Mouse (Mus musculus): Measurements from ENCODE around the gene Tpi1. TPM values are rescaled to one million over a fixed set of nuclear protein-coding genes. Genes with fewer than 3 reads are reported as not detected.

Tpi1 gene
- 318 and 333 TPM in 2 replicates for polyA plus RNA-seq (2012; rRNA removed)

GRCm38 (mm10) chr6:124813933-124814332 lies at the start of gene Tpi1:
Gene Tpi1, minus strand, starts transcription at chr6:124814296.
- no peak for TF ChIP-seq CTCF (IDR thresholded peaks at IDR 0.05; ENCODE audit: borderline replicate concordance, extremely low read depth, insufficient read depth, insufficient read length)
- peak; percentile 76; the same call in 1 of the 2 replicates for TF ChIP-seq POLR2A (IDR thresholded peaks at IDR 0.05; ENCODE audit: borderline replicate concordance, extremely low read depth, insufficient read depth, insufficient read length, poor library complexity, severe bottlenecking)
- DNase-seq (ENCODE audit: low read depth), result peak; percentile 95

- TF ChIP-seq POLR2A (IDR thresholded peaks at IDR 0.05; ENCODE audit: borderline replicate concordance, extremely low read depth, insufficient read depth, insufficient read length, poor library complexity, severe bottlenecking), result no peak
- no peak for TF ChIP-seq CTCF (IDR thresholded peaks at IDR 0.05; ENCODE audit: borderline replicate concordance, extremely low read depth, insufficient read depth, insufficient read length)
- no peak for DNase-seq (ENCODE audit: low read depth)
Observed at GRCm38 (mm10) chr6:124863125-124863657, 49.1 kb upstream of the Tpi1 start.

GRCm38 (mm10) chr6:124862406-124863124 lies 48.5 kb upstream of the Tpi1 start:
- TF ChIP-seq CTCF (IDR thresholded peaks at IDR 0.05; ENCODE audit: borderline replicate concordance, extremely low read depth, insufficient read depth, insufficient read length) (no peak), POLR2A (IDR thresholded peaks at IDR 0.05; ENCODE audit: borderline replicate concordance, extremely low read depth, insufficient read depth, insufficient read length, poor library complexity, severe bottlenecking) (no peak)
- DNase-seq (ENCODE audit: low read depth), result peak; percentile 60

- no peak for DNase-seq (ENCODE audit: low read depth)
- TF ChIP-seq POLR2A (IDR thresholded peaks at IDR 0.05; ENCODE audit: borderline replicate concordance, extremely low read depth, insufficient read depth, insufficient read length, poor library complexity, severe bottlenecking), result no peak
- no peak for TF ChIP-seq CTCF (IDR thresholded peaks at IDR 0.05; ENCODE audit: borderline replicate concordance, extremely low read depth, insufficient read depth, insufficient read length)
Observed at GRCm38 (mm10) chr6:124861802-124862201, 47.7 kb upstream of the Tpi1 start.

DNA sequence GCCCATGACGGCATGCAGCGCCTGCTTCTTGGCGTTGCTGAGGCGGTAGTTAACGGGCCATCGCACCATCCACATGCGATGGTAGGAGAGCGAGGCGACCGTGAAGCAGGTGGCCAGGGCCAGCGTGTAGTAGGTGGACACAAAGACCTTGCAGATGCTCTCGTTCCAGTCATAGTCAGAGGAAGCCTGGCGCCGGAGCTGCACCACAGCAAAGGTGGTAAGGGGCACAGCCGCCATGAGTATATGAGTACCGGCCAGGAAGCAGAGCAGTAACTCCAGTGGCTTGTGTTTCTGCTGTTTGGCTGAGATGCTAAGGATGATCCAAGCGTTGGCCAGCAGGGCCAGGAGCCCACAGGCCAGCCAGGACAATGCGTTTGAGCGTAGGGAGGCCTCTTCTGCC lies 47.2 kb upstream of the Tpi1 start:
- TF ChIP-seq POLR2A (IDR thresholded peaks at IDR 0.05; ENCODE audit: borderline replicate concordance, extremely low read depth, insufficient read depth, insufficient read length, poor library complexity, severe bottlenecking) (no peak), CTCF (IDR thresholded peaks at IDR 0.05; ENCODE audit: borderline replicate concordance, extremely low read depth, insufficient read depth, insufficient read length) (no peak)

DNA sequence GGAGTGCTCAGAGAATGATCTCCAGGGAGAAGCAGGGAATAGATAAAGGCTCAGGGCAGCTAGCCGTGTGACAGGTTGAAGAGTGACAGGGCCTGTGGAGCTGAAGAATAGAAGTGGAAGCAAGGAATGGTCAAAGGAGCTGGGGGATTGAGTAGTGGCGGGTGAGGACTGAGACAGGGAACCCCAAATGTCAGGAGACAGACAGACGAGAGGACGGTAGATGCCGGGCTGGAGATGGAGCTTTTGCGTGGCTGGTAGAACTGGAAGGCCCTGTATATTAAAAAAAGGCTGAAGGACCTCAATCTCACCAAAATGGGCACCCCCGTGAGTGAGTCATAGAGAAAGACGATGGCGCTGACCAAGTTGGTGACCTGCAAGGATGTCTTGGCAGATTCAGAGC lies 46.4 kb upstream of the Tpi1 start:
- TF ChIP-seq POLR2A (IDR thresholded peaks at IDR 0.05; ENCODE audit: borderline replicate concordance, extremely low read depth, insufficient read depth, insufficient read length, poor library complexity, severe bottlenecking) (no peak), CTCF (IDR thresholded peaks at IDR 0.05; ENCODE audit: borderline replicate concordance, extremely low read depth, insufficient read depth, insufficient read length) (no peak)
- no peak for DNase-seq (ENCODE audit: low read depth)

More for the DNA sequence above, 47.2 kb upstream of the Tpi1 start:
- DNase-seq (ENCODE audit: low read depth), result peak; percentile 21

DNA sequence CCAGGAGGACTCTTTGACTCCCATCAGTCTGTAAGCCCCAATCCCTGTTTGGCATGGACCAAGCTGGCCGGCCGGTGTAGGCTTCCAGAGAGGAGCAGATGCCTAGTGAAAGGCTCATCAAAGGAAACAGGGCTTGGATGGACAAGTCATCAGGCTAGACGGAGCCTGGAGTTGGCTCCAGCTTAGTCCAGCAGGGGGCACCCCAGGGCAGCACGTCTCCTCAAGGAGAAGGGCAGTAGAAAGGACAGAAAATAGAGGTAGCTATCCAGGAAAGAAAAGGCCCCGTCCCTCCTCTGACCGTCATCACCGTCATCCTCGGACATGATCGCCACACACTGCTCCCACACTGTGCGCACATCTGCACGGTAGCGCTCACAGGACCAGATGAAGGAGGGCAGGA lies 45.6 kb upstream of the Tpi1 start:
- TF ChIP-seq POLR2A (IDR thresholded peaks at IDR 0.05; ENCODE audit: borderline replicate concordance, extremely low read depth, insufficient read depth, insufficient read length, poor library complexity, severe bottlenecking), result no peak
- TF ChIP-seq CTCF (IDR thresholded peaks at IDR 0.05; ENCODE audit: borderline replicate concordance, extremely low read depth, insufficient read depth, insufficient read length), result peak; percentile 90
- DNase-seq (ENCODE audit: low read depth), result peak; percentile 89

DNA sequence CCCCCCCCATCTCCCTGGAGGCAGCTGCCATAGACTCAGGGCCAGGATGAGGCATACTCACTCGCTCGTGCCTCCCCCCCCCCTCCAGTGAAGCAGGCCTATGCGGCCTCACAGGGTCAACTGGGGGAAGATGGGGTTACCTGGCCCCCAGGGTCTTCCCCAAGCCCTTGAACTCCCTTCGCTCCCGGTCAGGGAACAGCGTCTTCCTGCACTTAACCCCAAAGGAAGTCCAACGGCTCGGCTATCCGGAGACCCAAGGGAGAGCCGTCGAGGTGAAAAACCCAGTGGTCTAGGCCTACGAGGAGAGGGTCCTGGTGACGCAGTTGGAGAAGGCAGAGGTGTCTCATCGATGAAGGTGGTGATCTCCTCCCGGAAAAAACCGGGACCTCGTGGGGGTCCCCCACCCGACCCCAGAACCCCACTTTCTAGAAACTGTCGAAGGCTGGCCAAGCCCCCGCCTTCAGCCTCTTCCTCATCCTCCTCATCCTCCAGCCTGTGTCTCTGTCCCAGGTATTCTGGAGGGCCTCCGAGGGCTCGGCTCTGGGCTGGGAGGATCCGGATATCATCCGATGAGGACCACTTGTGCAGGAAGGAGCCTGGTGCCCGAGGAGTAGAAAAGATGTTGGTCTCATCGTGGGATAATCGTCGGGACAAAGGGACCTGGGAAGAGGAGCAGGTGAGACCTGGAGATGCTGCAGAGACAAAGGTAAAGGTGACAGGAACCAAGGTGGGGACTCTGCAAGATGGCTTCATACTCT lies 44.6 kb upstream of the Tpi1 start:
- TF ChIP-seq CTCF (IDR thresholded peaks at IDR 0.05; ENCODE audit: borderline replicate concordance, extremely low read depth, insufficient read depth, insufficient read length), result no peak
- TF ChIP-seq POLR2A (IDR thresholded peaks at IDR 0.05; ENCODE audit: borderline replicate concordance, extremely low read depth, insufficient read depth, insufficient read length, poor library complexity, severe bottlenecking), result no peak
- DNase-seq (ENCODE audit: low read depth), result no peak

DNA sequence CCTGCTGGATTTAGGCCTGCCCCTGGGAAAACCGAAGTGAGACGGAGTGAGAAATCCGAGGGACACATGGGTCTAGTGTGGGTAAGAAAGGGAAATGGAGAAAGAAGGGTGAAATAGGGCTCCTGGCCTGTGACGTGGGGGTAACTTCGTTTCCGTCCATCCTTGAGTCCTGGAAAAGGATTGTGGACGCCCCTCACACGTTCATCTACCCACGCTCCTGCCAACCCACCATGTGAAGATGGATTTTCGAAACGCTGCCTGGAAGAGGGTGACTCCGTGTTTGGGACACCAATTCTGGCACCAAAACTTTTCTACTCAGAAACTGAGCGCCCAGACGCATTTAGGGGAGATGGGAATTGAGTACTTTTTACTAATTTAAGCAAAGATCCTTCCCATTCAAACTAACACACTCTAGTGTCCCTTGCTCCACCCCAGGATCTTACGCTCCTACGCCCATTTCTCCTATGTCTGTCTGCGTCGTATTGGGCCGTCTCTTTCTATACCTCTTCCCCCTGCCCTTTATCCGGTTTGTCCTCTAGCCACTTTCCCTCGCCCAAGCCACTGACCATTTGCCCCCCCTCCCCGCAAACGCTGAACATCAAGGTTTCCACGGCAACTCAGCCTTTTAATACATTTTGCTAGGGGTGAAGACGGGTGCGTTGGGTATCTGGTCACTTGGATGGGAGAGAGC lies 43.9 kb upstream of the Tpi1 start:
- TF ChIP-seq CTCF (IDR thresholded peaks at IDR 0.05; ENCODE audit: borderline replicate concordance, extremely low read depth, insufficient read depth, insufficient read length), result no peak
- DNase-seq (ENCODE audit: low read depth), result no peak

- peak; percentile 94 for DNase-seq (ENCODE audit: low read depth)
- TF ChIP-seq POLR2A (IDR thresholded peaks at IDR 0.05; ENCODE audit: borderline replicate concordance, extremely low read depth, insufficient read depth, insufficient read length, poor library complexity, severe bottlenecking), result peak; percentile 14
- TF ChIP-seq CTCF (IDR thresholded peaks at IDR 0.05; ENCODE audit: borderline replicate concordance, extremely low read depth, insufficient read depth, insufficient read length), result peak; percentile 78
Observed at GRCm38 (mm10) chr6:124856916-124857839, 43.1 kb upstream of the Tpi1 start, which contains the start of gene P3h3. Gene P3h3, minus strand, starts transcription at chr6:124857752.
